Mouse (Mus musculus) hindbrain, embryonic 14.5 days (tissue): Measurements from ENCODE around the gene Frg2f1. TPM values are rescaled to one million over a fixed set of nuclear protein-coding genes. Genes with fewer than 3 reads are reported as not detected.
"Not testable (repeated sequence)": the region's sequence is repeated elsewhere in the genome, so short reads cannot be mapped to it uniquely, and the experiment has no call there.

ENCODE experiments used
- ATAC-seq: fragments of 200-750 bp; cut with Nextera tagmentation; 2 replicates; pipeline ENCODE4 v1.8.0; 2017; ENCODE audit warnings: moderate number of reproducible peaks, mild to moderate bottlenecking, moderate TSS enrichment, moderate library complexity; ENCODE audit not compliant: low FRiP score
- DNase-seq: peaks from one replicate; pipeline ENCODE4 v3.0.0-alpha.2; 2015; ENCODE audit warnings: low spot score
- H3K27ac ChIP-seq: fragments of 300-500 bp; sonication (generic); 2 replicates; pipeline ENCODE4 v1.5.1; 2014; ENCODE audit warnings: mild to moderate bottlenecking, moderate library complexity
- H3K27me3 ChIP-seq: fragments of 300-500 bp; sonication (generic); 2 replicates; pipeline ENCODE4 v1.6.1; 2014; ENCODE audit warnings: mild to moderate bottlenecking, low read length, mixed read lengths; ENCODE audit not compliant: control insufficient read depth, insufficient read depth
- H3K36me3 ChIP-seq: fragments of 300-500 bp; sonication (generic); replicated peaks from 2 replicates; pipeline ENCODE4 v1.6.1; 2014; ENCODE audit not compliant: control insufficient read depth, insufficient read depth
- H3K4me1 ChIP-seq: fragments of 300-500 bp; sonication (generic); replicated peaks from 2 replicates; pipeline ENCODE4 v1.6.1; 2014; ENCODE audit warnings: antibody characterized with exemption, low read length, mixed read lengths; ENCODE audit not compliant: control insufficient read depth, insufficient read depth
- H3K4me2 ChIP-seq: fragments of 300-500 bp; sonication (generic); replicated peaks from 2 replicates; pipeline ENCODE4 v1.6.1; 2014; ENCODE audit warnings: mild to moderate bottlenecking, moderate library complexity
- H3K4me3 ChIP-seq: fragments of 300-500 bp; sonication (generic); replicated peaks from 2 replicates; pipeline ENCODE4 v1.5.1; 2014; ENCODE audit warnings: mild to moderate bottlenecking, low read length
- H3K9ac ChIP-seq: fragments of 300-500 bp; sonication (generic); 2 replicates; pipeline ENCODE4 v1.6.1; 2014
- H3K9me3 ChIP-seq: fragments of 300-500 bp; sonication (generic); 2 replicates; pipeline ENCODE4 v1.6.1; 2016; ENCODE audit warnings: low read length; ENCODE audit not compliant: control insufficient read depth
- WGBS: fragments of 180-500 bp; shearing (Covaris S2); extraction: QIAGEN DNeasy Blood & Tissue Kit; methylation state at CpG from one replicate; pipeline ENCODE4 v1.1.7; 2014; 5-methylcytosine and 5-hydroxymethylcytosine counted together
- polyA plus RNA-seq: library from polyadenylated mRNA; unstranded; fragments of >200 nt; fragmentation: Nextera tagmentation; extraction: Ambion mirVana; gene quantifications from 2 replicates; pipeline ENCODE4 v1.2.1, GENCODE M21; 2014

Frg2f1 gene
- polyA plus RNA-seq, 1 experiment from 2014 or later, result 9.2 TPM

DNA sequence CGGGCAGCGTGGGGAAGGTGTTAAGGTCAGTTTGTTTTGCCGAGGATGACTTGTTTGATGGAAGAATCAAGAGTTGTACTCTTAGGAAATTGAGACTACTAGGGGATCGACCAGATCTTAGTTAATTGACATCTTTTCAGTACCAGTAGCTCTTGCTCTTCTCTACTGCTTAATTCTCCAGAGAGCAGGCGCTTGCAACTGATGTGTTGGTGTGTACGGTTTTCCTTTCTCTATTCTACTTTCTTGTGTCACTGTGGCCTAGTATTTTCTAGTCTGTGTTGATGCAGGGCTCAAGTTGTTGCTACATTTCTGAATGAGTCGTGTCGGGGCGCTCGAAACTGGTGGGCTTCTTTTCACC, 1.2 kb upstream of the Frg2f1 start:
- Histone ChIP-seq H3K9me3 (no peaks in the 10 kb centered on the region), H3K36me3 (no peaks in the 10 kb centered on the region), H3K4me3 (peak overlapping the region; percentile 97), H3K9ac (peak overlapping the region; percentile 96), H3K4me2 (peak overlapping the region; percentile 84), H3K27ac (peak overlapping the region; percentile 98), H3K27me3 (no peaks in the 10 kb centered on the region), H3K4me1 (peaks cover 23% of the 10 kb centered on the region)
- ATAC-seq (no peak), DNase-seq (no peak)
- 4% methylated on average over 10 of the region's 10 CpGs for WGBS

DNA sequence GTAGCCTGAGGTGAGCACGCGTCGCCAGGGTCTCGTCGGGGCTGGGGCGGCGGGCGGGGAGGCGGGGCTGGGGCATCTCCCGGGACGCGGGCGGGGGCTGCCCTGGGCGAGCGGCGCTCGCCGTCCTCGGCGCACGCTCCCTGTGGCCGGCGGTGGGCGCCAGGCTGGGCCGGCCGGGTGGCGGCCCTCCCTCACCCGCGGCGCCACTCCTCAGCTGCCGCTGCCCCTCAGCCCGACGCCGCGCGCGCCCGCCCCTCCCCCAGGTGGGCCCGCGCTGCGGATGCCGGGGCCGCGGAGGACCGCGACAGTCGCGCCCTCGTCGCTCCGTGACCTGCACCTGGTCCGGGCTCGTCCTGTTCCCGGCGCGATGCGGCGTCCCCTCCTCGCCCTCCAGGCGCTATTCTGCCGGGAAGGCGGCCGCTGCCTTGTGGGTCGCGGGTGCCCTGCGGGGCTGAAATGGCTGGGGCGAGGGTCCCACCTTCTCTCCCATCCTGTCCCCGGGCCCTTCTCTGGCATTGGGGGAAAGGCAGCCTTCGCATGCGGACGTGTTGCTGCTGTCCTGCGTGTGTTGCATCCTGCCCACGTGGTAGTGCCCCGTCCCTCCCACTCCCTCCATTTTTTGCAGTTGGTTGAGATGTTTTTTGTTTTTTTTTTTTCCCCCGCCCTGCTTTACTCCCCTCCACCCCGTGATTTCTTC, 655 bp upstream of the Frg2f1 start:
- under 1% methylated on average over 56 of the region's 76 CpGs for WGBS
- peak overlapping the region; percentile 96 for H3K9ac ChIP-seq
- DNase-seq (peak; percentile 48), ATAC-seq (peak; percentile 81)
- no peaks in the 10 kb centered on the region for H3K9me3 ChIP-seq
- H3K4me2 ChIP-seq, result peak overlapping the region; percentile 84
- peak overlapping the region; percentile 98 for H3K27ac ChIP-seq
- H3K27me3 ChIP-seq, result no peaks in the 10 kb centered on the region
- H3K4me1 ChIP-seq, result peaks cover 23% of the 10 kb centered on the region
- no peaks in the 10 kb centered on the region for H3K36me3 ChIP-seq
- H3K4me3 ChIP-seq, result peak overlapping the region; percentile 97

DNA sequence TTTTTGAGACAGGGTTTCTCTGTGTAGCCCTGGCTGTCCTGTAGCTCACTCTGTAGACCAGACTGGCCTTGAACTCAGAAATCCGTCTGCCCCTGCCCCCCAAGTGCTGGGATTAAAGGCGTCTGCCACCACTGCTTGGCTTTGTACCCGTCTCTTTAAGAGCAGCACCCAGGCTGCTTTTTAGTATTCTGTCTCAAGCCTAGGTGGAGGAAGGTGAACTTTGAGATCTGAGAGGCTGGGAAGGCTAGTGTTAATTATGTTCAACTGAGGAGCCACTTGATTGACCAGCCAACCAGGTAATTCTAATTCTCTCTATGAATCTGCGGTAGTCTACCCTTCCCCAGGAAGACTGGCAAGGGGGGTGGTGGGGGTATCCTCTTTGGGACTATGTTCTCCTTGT, 1.9 kb downstream of the Frg2f1 start:
- no peaks in the 10 kb centered on the region for H3K36me3 ChIP-seq
- H3K4me2 ChIP-seq, result no peak overlapping the region
- H3K9me3 ChIP-seq, result no peaks in the 10 kb centered on the region
- ATAC-seq (no peak), DNase-seq (no peak)
- no peak overlapping the region for H3K4me3 ChIP-seq
- no peak overlapping the region for H3K9ac ChIP-seq
- no peaks in the 10 kb centered on the region for H3K27me3 ChIP-seq
- H3K27ac ChIP-seq, result no peak overlapping the region
- H3K4me1 ChIP-seq, result peaks cover 23% of the 10 kb centered on the region
- WGBS, result 85% methylated on average over 4 of the region's 4 CpGs

DNA sequence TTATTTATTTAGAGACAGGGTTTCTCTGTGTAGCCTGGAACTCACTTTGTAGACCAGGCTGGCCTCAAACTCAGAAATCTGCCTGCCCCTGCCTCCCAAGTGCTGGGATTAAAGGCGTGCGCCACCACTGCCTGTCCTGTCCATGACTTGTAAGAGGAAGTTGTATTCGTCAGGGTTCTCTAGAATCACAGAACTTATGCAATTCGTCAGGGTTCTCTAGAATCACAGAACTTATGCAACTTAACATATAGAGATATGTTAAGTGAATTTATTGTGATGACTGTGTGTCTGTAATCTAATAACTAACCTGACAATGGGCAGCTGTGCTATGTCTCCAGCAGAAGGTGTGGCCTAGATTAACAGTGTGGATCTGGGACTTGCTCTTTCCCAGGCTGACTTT, 2.7 kb downstream of the Frg2f1 start, which contains the start of gene Foxj3:
Gene Foxj3, plus strand, starts transcription at position 390 of the 400 bp plus-strand sequence.
- 93% methylated on average over 4 of the region's 4 CpGs for WGBS
- H3K9me3 ChIP-seq, H3K36me3 ChIP-seq, H3K4me3 ChIP-seq, H3K9ac ChIP-seq, H3K4me2 ChIP-seq, H3K27me3 ChIP-seq, ATAC-seq, DNase-seq, H3K27ac ChIP-seq: not testable (repeated sequence)
- peaks cover 19% of the 10 kb centered on the region for H3K4me1 ChIP-seq

DNA sequence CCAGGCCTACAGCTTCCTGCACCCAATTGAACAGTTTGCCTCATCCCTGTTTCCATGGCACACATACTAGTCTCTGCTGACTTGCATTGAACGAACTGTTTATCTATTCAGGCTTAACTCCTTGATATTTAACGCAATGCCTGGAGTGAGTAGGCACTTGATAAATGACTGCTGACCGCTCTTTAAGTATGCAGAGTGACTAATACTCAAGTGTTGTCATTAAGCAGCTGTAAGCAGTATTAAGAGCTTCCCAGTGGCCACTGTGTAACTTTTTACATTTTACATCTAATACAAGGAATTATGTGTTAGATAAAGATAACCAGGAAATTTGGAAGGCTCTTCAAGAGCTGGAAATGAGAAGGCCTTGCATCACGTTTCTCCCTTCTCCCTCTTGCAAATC, 4.2 kb downstream of the Frg2f1 start:
- no peak overlapping the region for H3K4me3 ChIP-seq
- H3K4me1 ChIP-seq, result peaks cover 5% of the 10 kb centered on the region; the same call in 1 of the 2 replicates
- no peak overlapping the region for H3K4me2 ChIP-seq
- no peaks in the 10 kb centered on the region for H3K9me3 ChIP-seq
- 61% methylated on average over 4 of the region's 4 CpGs for WGBS
- no peaks in the 10 kb centered on the region for H3K27me3 ChIP-seq
- H3K9ac ChIP-seq, result no peak overlapping the region
- DNase-seq (no peak), ATAC-seq (no peak)
- H3K27ac ChIP-seq, result no peak overlapping the region
- no peaks in the 10 kb centered on the region for H3K36me3 ChIP-seq

DNA sequence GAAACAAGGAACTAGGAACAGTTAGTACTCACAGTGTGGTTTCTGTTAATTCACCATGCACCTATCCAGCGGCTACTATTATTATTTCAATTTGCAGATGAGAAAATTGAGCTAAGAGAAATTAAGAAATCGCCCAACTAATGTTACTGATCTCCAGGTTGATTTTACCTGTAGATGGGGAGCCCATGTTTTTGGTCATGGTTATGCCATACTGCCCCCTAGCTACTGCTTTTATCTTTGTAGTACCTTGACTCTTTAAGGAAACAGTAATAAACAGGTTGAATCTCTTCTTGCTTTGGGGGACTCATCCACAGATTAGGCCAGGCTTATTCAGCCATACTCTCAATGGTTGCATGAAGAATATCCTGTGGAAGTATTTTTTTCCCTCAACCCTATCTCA, 7.5 kb downstream of the Frg2f1 start:
- H3K4me3 ChIP-seq, result no peak overlapping the region
- no peaks in the 10 kb centered on the region for H3K9me3 ChIP-seq
- no peaks in the 10 kb centered on the region for H3K27me3 ChIP-seq
- no peaks in the 10 kb centered on the region for H3K4me1 ChIP-seq
- H3K4me2 ChIP-seq, result no peak overlapping the region
- H3K9ac ChIP-seq, result no peak overlapping the region
- H3K27ac ChIP-seq, result no peak overlapping the region
- peak; percentile 49 for DNase-seq
- no peak for ATAC-seq
- WGBS, result 70% methylated on average over 2 of the region's 2 CpGs
- no peaks in the 10 kb centered on the region for H3K36me3 ChIP-seq

DNA sequence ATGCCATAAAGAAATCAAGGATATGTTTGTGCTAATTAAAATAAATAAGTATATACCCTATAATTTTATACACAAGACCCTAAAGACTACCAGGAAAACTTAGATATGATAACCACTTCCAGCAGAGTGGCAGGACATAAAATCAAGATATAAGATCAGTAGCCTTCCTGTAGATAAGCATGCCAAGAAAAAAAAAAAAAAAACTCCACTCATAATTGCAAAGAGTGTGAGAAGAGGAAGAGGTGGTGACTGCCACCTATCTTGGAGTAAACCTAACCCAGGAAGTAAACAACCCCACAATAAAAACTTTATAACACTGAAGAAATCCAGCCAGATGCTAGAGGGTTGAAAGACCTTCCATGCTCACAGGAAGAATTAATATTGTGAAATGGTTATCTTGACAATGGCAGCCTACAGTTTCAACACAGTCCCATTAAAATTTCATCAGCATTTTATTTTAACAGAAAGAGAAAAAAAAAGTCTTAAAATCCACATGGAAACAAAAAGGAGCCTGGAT, 12.9 kb downstream of the Frg2f1 start:
- Histone ChIP-seq H3K9me3 (no peaks in the 10 kb centered on the region), H3K27me3 (no peaks in the 10 kb centered on the region), H3K4me1 (peaks cover 14% of the 10 kb centered on the region), H3K4me3 (no peak overlapping the region), H3K4me2 (no peak overlapping the region), H3K9ac (no peak overlapping the region), H3K36me3 (no peaks in the 10 kb centered on the region), H3K27ac (no peak overlapping the region)
- DNase-seq (no peak), ATAC-seq (no peak)

DNA sequence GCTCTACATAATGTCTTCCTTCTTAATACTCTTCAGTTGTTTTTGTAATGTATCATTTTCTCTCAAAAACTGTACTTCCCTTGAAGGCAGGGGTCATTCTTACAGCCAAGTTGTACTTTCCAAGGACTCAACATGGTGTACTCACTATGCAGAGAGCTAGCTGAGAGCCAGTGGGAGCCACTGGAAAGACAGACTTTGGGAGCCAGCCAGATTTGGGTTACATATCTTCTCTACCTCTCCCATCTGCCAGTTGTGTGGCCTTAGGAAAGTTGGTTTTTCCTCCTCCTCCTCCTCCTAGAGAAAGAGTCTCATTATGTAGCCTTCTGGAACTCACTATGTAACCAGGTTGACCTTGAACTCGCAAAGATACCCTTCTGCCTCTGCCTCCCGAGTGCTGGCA, 14.9 kb downstream of the Frg2f1 start:
- Histone ChIP-seq H3K9me3 (no peaks in the 10 kb centered on the region), H3K4me1 (peaks cover 14% of the 10 kb centered on the region), H3K27me3 (no peaks in the 10 kb centered on the region), H3K27ac (peak overlapping the region; percentile 85), H3K36me3 (no peaks in the 10 kb centered on the region), H3K4me2 (peak overlapping the region; percentile 12), H3K9ac (no peak overlapping the region), H3K4me3 (no peak overlapping the region)
- WGBS, result 88% methylated on average over 2 of the region's 2 CpGs
- ATAC-seq, result no peak
- DNase-seq, result no peak

DNA sequence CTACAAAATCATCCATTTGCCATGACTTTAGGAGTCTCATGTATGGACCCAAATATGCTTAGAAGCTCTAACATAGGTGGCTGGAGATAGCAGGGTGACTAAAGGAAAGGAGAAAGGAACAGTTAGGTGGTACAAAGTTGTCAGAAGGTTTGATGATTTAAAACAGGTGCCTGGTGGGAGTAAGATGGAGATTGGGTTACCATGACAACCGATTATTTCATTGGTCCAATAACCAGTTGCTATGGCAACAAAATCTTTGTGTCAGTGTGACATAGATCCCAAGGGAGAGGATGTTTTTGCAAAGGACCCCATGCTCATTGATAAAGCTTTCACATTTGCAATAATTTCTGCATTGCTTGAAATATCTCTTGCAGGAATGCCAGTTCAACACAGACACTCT, 15.3 kb downstream of the Frg2f1 start:
- Histone ChIP-seq H3K9ac (no peak overlapping the region), H3K4me1 (peaks cover 14% of the 10 kb centered on the region), H3K9me3 (no peaks in the 10 kb centered on the region), H3K4me2 (peak overlapping the region; percentile 36), H3K27ac (peak overlapping the region; percentile 85), H3K4me3 (no peak overlapping the region), H3K36me3 (no peaks in the 10 kb centered on the region), H3K27me3 (no peaks in the 10 kb centered on the region)
- ATAC-seq (peak; percentile 62; the same call in 1 of the 2 replicates), DNase-seq (peak; percentile 76)
- WGBS, result 84% methylated on average over 1 of the region's 1 CpGs
